Mouse (Mus musculus): ENCODE data around the gene Ppp1r1c. TPM values are rescaled to one million over a fixed set of nuclear protein-coding genes. Genes with fewer than 3 reads are reported as not detected.

Gene Ppp1r1c
- polyA plus RNA-seq, 1 experiment from 2014 or later = 8.9 TPM

DNA sequence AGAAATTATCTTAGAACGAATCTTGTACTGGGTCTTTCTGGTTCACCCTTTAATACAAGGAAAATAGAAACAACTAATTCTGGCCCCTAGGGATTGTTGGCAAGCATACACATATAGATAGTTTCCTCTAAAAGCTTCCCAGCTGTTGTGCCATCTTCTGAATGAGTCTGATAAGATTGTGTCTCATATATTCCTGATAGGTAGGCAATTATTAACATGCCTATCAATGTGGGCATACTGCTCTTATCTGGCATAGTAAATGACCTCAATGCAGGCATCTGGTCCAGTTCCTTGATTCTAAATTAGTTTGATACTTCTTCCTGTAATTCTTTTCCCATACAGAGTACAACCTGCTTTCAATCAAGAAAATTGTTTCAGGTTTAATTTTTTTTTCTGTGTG, 14.8 kb downstream of the Ppp1r1c start:
- Histone ChIP-seq H3K27me3 (ENCODE audit: control insufficient read depth, insufficient read depth, low read length) (no peaks in the 10 kb centered on the region), H3K36me3 (replicated peaks; ENCODE audit: control insufficient read depth, insufficient read depth) (no peaks in the 10 kb centered on the region), H3K4me1 (replicated peaks; ENCODE audit: control insufficient read depth, insufficient read depth, low read length) (no peaks in the 10 kb centered on the region), H3K4me3 (replicated peaks; ENCODE audit: low read length) (no peak overlapping the region), H3K9ac (no peak overlapping the region), H3K27ac (no peak overlapping the region), H3K4me2 (replicated peaks) (no peak overlapping the region), H3K9me3 (ENCODE audit: control insufficient read depth, low read length) (no peaks in the 10 kb centered on the region)
- DNase-seq (ENCODE audit: low spot score) = no peak
- ATAC-seq (ENCODE audit: low FRiP score) = no peak
- 86% methylated on average over 1 of the region's 1 CpGs for WGBS

DNA sequence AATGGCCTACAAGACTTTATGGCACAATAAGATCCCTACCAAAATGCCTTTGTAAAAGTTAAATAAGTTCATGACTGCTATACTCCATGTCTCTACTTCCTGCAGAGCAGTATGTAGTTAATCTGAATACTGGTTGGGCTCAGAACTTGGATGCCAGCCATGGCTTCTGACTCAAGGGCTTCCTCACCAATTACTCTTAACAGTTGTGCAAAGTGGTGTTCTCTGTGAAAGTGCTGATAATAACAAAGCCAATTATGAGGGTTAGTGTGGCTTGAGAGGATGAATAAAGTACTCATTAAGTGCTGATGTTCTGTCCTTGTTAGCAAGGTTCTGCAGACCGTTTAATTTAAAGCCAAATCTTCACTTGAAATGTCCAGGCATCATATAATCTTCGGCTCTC, 31.4 kb downstream of the Ppp1r1c start:
- no peaks in the 10 kb centered on the region for H3K36me3 ChIP-seq (replicated peaks; ENCODE audit: control insufficient read depth, insufficient read depth)
- H3K4me3 ChIP-seq (replicated peaks; ENCODE audit: low read length) = no peak overlapping the region
- no peak overlapping the region for H3K4me2 ChIP-seq (replicated peaks)
- DNase-seq (ENCODE audit: low spot score) (no peak), ATAC-seq (ENCODE audit: low FRiP score) (no peak)
- no peak overlapping the region for H3K9ac ChIP-seq
- no peak overlapping the region for H3K27ac ChIP-seq
- WGBS = 94% methylated on average over 2 of the region's 2 CpGs
- H3K27me3 ChIP-seq (ENCODE audit: control insufficient read depth, insufficient read depth, low read length) = no peaks in the 10 kb centered on the region
- peaks cover 10% of the 10 kb centered on the region; the same call in 1 of the 2 replicates for H3K9me3 ChIP-seq (ENCODE audit: control insufficient read depth, low read length)
- no peaks in the 10 kb centered on the region for H3K4me1 ChIP-seq (replicated peaks; ENCODE audit: control insufficient read depth, insufficient read depth, low read length)

DNA sequence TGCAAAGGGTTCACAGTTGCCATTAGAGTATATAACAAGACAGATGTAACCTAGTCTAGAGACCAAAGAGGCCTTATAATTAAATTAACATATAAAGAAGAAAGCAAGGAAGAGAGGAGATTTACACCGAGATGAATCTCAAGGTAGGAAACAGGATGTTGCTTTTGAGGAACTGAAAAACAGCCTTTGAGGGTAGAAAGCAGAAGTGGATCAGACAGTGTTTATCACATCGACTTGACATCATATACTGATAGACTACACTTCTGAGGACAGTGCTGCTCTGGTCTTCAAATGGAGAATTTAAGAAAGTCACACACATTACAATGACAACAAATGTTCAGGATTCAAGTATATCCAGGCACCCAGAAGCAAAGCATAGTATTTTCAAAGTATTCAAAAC, 34.4 kb downstream of the Ppp1r1c start:
- H3K4me2 ChIP-seq (replicated peaks) = no peak overlapping the region
- ATAC-seq (ENCODE audit: low FRiP score) (no peak), DNase-seq (ENCODE audit: low spot score) (no peak)
- no peaks in the 10 kb centered on the region for H3K4me1 ChIP-seq (replicated peaks; ENCODE audit: control insufficient read depth, insufficient read depth, low read length)
- H3K27me3 ChIP-seq (ENCODE audit: control insufficient read depth, insufficient read depth, low read length) = no peaks in the 10 kb centered on the region
- H3K4me3 ChIP-seq (replicated peaks; ENCODE audit: low read length) = no peak overlapping the region
- H3K36me3 ChIP-seq (replicated peaks; ENCODE audit: control insufficient read depth, insufficient read depth) = no peaks in the 10 kb centered on the region
- H3K9ac ChIP-seq = no peak overlapping the region
- peaks cover 7% of the 10 kb centered on the region; the same call in 1 of the 2 replicates for H3K9me3 ChIP-seq (ENCODE audit: control insufficient read depth, low read length)
- 88% methylated on average over 2 of the region's 2 CpGs for WGBS
- H3K27ac ChIP-seq = no peak overlapping the region

DNA sequence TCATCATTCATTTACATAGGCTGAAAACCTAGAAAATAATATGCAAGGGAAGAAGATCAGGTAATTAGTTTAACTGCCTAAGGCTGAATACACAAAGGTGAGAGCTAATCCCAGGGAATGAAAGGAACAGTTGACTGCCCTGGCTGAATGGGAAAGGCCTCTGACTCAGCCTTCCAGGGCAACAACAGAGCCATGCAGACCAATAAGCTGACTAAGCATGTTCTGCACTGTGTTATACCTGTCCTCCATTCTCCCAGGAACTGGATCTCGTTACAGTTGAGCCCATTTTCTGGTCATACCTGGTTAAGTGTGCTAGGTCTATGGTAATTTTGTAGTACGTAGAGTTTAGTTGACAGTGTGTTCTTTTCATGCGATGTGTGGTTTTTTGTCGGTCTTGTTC, 36.6 kb downstream of the Ppp1r1c start:
- ATAC-seq (ENCODE audit: low FRiP score) (no peak), DNase-seq (ENCODE audit: low spot score) (no peak)
- no peaks in the 10 kb centered on the region for H3K4me1 ChIP-seq (replicated peaks; ENCODE audit: control insufficient read depth, insufficient read depth, low read length)
- H3K9ac ChIP-seq = no peak overlapping the region
- no peaks in the 10 kb centered on the region for H3K9me3 ChIP-seq (ENCODE audit: control insufficient read depth, low read length)
- no peak overlapping the region for H3K4me2 ChIP-seq (replicated peaks)
- H3K4me3 ChIP-seq (replicated peaks; ENCODE audit: low read length) = no peak overlapping the region
- 92% methylated on average over 4 of the region's 4 CpGs for WGBS
- no peak overlapping the region for H3K27ac ChIP-seq
- no peaks in the 10 kb centered on the region for H3K27me3 ChIP-seq (ENCODE audit: control insufficient read depth, insufficient read depth, low read length)
- no peaks in the 10 kb centered on the region for H3K36me3 ChIP-seq (replicated peaks; ENCODE audit: control insufficient read depth, insufficient read depth)

DNA sequence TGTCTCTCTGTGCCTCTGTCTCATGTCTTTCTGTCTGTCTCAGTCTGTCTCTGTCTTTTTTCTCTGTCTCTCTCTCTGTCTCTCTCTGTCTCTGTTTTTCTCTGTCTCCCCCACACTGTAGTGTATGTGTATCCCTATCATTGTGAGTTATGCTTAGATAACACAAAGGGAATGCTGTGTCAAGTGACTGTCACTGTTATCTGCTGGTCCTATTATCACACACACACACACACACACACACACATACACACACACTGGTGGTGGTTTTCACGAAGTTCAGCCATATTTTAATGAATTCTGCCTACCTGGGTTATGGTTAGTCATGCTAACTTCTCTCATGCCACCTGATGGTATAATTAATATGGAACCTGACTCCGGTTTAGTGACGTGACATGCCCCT, 44.1 kb downstream of the Ppp1r1c start:
- 77% methylated on average over 3 of the region's 3 CpGs for WGBS
- no peak overlapping the region for H3K27ac ChIP-seq
- H3K4me2 ChIP-seq (replicated peaks) = no peak overlapping the region
- DNase-seq (ENCODE audit: low spot score) = no peak
- H3K9me3 ChIP-seq (ENCODE audit: control insufficient read depth, low read length) = no peaks in the 10 kb centered on the region
- no peaks in the 10 kb centered on the region for H3K4me1 ChIP-seq (replicated peaks; ENCODE audit: control insufficient read depth, insufficient read depth, low read length)
- no peak for ATAC-seq (ENCODE audit: low FRiP score)
- no peak overlapping the region for H3K4me3 ChIP-seq (replicated peaks; ENCODE audit: low read length)
- no peaks in the 10 kb centered on the region for H3K36me3 ChIP-seq (replicated peaks; ENCODE audit: control insufficient read depth, insufficient read depth)
- no peaks in the 10 kb centered on the region for H3K27me3 ChIP-seq (ENCODE audit: control insufficient read depth, insufficient read depth, low read length)
- H3K9ac ChIP-seq = no peak overlapping the region

DNA sequence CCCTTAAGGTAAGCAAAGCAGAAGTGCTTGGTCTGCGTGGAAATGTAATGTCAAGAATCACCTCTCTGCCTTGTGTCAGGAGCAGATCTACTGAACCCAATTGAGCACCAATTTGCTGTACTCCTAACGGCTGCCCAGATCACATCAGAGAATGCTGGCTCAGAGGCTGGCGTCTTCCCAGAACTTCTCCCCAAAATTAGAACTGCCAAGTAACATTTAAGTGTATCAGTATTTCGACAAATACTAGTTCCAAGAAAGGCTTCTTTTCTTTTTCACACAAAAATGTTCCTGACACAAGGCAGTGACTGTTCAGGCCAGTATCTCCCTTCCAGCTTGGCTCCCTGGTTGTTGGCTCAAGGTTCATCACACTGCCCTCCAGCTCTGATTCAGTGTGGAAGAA, 52.4 kb downstream of the Ppp1r1c start:
- DNase-seq (ENCODE audit: low spot score) = no peak
- 88% methylated on average over 4 of the region's 4 CpGs for WGBS
- no peak for ATAC-seq (ENCODE audit: low FRiP score)

DNA sequence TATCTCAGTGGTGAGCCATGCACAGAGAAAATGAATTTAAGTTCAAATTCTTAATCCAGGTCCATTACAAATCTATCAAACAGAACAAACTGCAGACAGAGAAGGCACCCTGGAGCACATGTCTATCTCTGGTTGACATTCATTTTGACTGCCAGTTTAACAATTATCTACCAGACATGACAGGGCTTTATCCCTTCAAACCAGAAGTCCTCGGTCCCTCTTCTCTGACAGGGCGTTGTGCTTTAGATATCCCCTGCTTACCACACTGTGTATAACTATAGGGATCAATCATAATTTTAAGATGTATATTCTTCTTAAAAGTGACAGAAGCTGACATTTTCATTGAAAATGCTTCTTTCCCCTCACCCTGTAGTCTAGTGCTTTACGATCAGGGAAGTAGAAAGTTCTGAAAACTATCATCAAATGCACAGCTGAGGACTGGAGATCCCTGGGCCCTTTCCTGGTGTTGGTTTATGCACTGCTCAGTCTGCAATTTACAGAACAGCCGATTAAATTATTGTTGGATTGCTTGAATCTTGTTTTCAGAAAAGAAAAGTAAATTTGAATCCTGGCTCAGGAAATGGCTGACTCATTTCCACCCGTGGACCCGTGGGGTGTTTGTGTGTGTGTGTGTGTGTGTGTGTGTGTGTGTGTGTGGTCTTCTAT, 55.3 kb downstream of the Ppp1r1c start:
- 77% methylated on average over 6 of the region's 6 CpGs for WGBS
- no peak overlapping the region for H3K27ac ChIP-seq
- no peak for ATAC-seq (ENCODE audit: low FRiP score)
- no peak for DNase-seq (ENCODE audit: low spot score)
- H3K9me3 ChIP-seq (ENCODE audit: control insufficient read depth, low read length) = no peaks in the 10 kb centered on the region
- no peaks in the 10 kb centered on the region for H3K27me3 ChIP-seq (ENCODE audit: control insufficient read depth, insufficient read depth, low read length)
- no peak overlapping the region for H3K4me3 ChIP-seq (replicated peaks; ENCODE audit: low read length)
- no peak overlapping the region for H3K4me2 ChIP-seq (replicated peaks)
- H3K36me3 ChIP-seq (replicated peaks; ENCODE audit: control insufficient read depth, insufficient read depth) = no peaks in the 10 kb centered on the region
- H3K4me1 ChIP-seq (replicated peaks; ENCODE audit: control insufficient read depth, insufficient read depth, low read length) = no peaks in the 10 kb centered on the region
- H3K9ac ChIP-seq = no peak overlapping the region

More for the DNA sequence above, 52.4 kb downstream of the Ppp1r1c start:
- H3K9ac ChIP-seq = no peak overlapping the region
- H3K27ac ChIP-seq = no peak overlapping the region
- H3K4me1 ChIP-seq (replicated peaks; ENCODE audit: control insufficient read depth, insufficient read depth, low read length) = no peaks in the 10 kb centered on the region
- no peaks in the 10 kb centered on the region for H3K36me3 ChIP-seq (replicated peaks; ENCODE audit: control insufficient read depth, insufficient read depth)
- no peak overlapping the region for H3K4me2 ChIP-seq (replicated peaks)
- H3K9me3 ChIP-seq (ENCODE audit: control insufficient read depth, low read length) = no peaks in the 10 kb centered on the region
- no peak overlapping the region for H3K4me3 ChIP-seq (replicated peaks; ENCODE audit: low read length)
- H3K27me3 ChIP-seq (ENCODE audit: control insufficient read depth, insufficient read depth, low read length) = no peaks in the 10 kb centered on the region

DNA sequence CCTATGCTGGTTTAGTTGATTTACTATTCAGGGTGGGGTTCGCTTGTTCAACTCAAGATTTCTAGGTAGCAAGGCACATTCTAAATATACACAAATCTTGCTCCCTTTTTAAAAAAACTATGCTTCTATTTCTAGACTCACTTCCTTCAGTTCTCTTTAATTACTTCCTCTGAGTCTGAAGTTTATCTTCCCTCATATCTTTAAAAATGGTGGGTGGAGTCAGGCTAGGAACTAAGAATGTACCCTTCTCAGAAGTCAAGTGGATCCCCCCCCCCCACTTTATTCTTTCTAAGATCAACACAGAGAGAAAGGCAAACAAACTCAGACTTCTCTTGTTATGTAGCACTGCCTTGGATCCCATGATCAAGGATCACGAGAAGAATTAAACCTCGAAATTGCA, 57.5 kb downstream of the Ppp1r1c start:
- Histone ChIP-seq H3K27me3 (ENCODE audit: control insufficient read depth, insufficient read depth, low read length) (no peaks in the 10 kb centered on the region), H3K27ac (no peak overlapping the region), H3K4me3 (replicated peaks; ENCODE audit: low read length) (no peak overlapping the region), H3K36me3 (replicated peaks; ENCODE audit: control insufficient read depth, insufficient read depth) (no peaks in the 10 kb centered on the region), H3K4me1 (replicated peaks; ENCODE audit: control insufficient read depth, insufficient read depth, low read length) (0 out of 2 replicates have a peak, but pooled peaks cover 4% of the 10 kb centered on the region), H3K9ac (no peak overlapping the region), H3K4me2 (replicated peaks) (no peak overlapping the region), H3K9me3 (ENCODE audit: control insufficient read depth, low read length) (no peaks in the 10 kb centered on the region)
- DNase-seq (ENCODE audit: low spot score) = no peak
- ATAC-seq (ENCODE audit: low FRiP score) = no peak
- 86% methylated on average over 3 of the region's 3 CpGs for WGBS

DNA sequence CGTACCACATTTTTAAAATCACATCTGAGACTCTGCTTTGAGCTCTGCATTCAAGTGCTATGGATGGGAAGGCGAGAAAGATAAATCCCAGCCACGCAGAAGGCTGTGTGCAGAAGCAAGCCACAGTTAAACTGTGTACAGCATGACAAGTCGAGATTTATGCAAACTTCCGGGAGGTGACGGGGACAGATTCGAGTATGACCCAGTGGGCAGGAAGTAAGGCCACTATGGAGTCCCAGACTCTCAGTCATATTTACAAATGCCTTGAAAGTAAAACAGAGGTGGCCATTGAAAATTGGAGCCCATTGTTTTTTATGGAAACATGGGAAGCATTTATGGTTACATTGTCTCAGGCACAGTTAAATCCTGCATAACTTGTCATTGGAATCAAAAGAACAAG, 58.1 kb downstream of the Ppp1r1c start:
- Histone ChIP-seq H3K27ac (no peak overlapping the region), H3K36me3 (replicated peaks; ENCODE audit: control insufficient read depth, insufficient read depth) (no peaks in the 10 kb centered on the region), H3K4me2 (replicated peaks) (no peak overlapping the region), H3K27me3 (ENCODE audit: control insufficient read depth, insufficient read depth, low read length) (no peaks in the 10 kb centered on the region), H3K9ac (no peak overlapping the region), H3K4me3 (replicated peaks; ENCODE audit: low read length) (no peak overlapping the region), H3K9me3 (ENCODE audit: control insufficient read depth, low read length) (no peaks in the 10 kb centered on the region), H3K4me1 (replicated peaks; ENCODE audit: control insufficient read depth, insufficient read depth, low read length) (0 out of 2 replicates have a peak, but pooled peaks cover 4% of the 10 kb centered on the region)
- DNase-seq (ENCODE audit: low spot score) = no peak
- no peak for ATAC-seq (ENCODE audit: low FRiP score)
- WGBS = 79% methylated on average over 7 of the region's 7 CpGs

DNA sequence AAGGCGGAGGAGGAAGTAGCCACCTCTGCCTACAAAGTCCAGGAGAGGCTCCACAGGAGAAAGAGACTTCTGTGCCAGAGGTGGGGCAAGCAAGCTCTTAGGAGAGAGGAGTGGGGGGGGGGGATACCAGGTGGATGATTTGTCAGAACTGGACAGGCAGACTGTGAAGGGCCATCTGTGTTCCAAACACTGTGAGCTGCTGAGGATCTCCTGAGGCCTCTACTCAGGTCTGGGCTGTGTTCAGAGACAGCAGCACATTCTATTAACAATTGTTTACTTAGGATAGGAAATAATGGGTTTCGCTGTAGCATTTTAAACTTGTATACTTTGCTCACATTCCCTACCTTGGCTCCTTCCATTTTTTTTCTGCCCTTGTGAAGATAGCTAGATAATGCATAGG, 61.0 kb downstream of the Ppp1r1c start:
- DNase-seq (ENCODE audit: low spot score) (no peak), ATAC-seq (ENCODE audit: low FRiP score) (no peak)
- H3K36me3 ChIP-seq (replicated peaks; ENCODE audit: control insufficient read depth, insufficient read depth) = no peaks in the 10 kb centered on the region
- no peaks in the 10 kb centered on the region for H3K9me3 ChIP-seq (ENCODE audit: control insufficient read depth, low read length)
- H3K4me1 ChIP-seq (replicated peaks; ENCODE audit: control insufficient read depth, insufficient read depth, low read length) = 0 out of 2 replicates have a peak, but pooled peaks cover 4% of the 10 kb centered on the region
- no peak overlapping the region for H3K4me2 ChIP-seq (replicated peaks)
- H3K27ac ChIP-seq = no peak overlapping the region
- WGBS = 89% methylated on average over 2 of the region's 2 CpGs
- H3K4me3 ChIP-seq (replicated peaks; ENCODE audit: low read length) = no peak overlapping the region
- no peaks in the 10 kb centered on the region for H3K27me3 ChIP-seq (ENCODE audit: control insufficient read depth, insufficient read depth, low read length)
- H3K9ac ChIP-seq = no peak overlapping the region

Data from hindbrain, embryonic 14.5 days (tissue).